Mouse (Mus musculus): ENCODE results near the gene Zfp213.

DNA sequence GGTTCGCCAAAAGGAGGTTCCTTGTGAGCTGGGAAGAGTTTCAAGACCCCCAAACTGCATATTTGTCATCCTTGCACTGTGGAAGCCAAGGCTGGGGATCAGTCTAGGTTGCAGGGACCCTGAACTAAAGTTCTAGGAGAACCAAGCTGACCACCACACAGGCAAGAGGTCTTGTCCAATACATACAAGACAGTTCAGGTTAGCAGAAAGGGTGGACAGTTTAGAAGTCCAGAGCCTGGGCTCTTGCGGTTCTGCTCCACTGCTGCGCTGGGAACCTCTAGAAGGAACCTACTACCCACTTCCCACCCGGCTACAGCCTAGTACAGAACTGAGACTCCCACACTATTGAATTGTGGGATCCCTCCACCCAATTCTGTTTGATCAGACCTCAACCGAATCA, 24.4 kb downstream of the Zfp213 start:
- no peak for TF ChIP-seq CTCF (IDR thresholded peaks at IDR 0.05; ENCODE audit: insufficient read depth, low read length)
- TF ChIP-seq POLR2A (IDR thresholded peaks at IDR 0.05; ENCODE audit: borderline replicate concordance, extremely low read depth, low read depth, low read length) = no peak

All from lung, adult 2 months (tissue).